Mouse (Mus musculus): ENCODE data around the gene Ccsap. TPM values are rescaled to one million over a fixed set of nuclear protein-coding genes. Genes with fewer than 3 reads are reported as not detected.

The Ccsap gene
- polyA plus RNA-seq, 1 experiment from 2014 or later: 8.4 TPM

DNA sequence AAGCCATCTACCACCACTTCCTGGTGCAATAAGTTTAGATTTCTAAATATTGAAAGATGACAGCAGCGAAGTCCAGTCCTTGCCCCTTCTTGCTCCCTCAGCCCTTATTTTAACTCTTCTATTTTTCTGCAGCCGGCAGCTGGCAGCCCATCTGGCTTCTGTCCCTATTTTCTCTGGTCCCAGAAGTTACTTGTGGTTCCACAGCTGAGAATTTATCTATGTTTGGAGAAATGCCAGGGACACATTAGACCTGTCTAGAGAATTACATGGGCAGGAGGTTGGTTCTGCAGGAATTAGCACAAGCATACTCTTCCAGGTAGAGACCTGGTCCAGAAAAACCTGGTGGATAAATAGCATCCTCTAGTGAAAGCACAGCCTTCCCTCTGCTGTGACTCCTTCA lies 17.9 kb upstream of the Ccsap start:
- Histone ChIP-seq H3K9me3 (no peaks in the 10 kb centered on the region), H3K4me1 (replicated peaks) (no peaks in the 10 kb centered on the region), H3K27ac (no peak overlapping the region), H3K4me3 (replicated peaks) (no peak overlapping the region), H3K4me2 (no peak overlapping the region), H3K36me3 (no peaks in the 10 kb centered on the region), H3K9ac (replicated peaks) (no peak overlapping the region), H3K27me3 (no peaks in the 10 kb centered on the region)
- whole genome bisulfite sequencing: 70% methylated on average over 2 of the region's 2 CpGs
- ATAC-seq (ENCODE audit: insufficient number of reproducible peaks, insufficient read depth, low FRiP score, low TSS enrichment, low read depth): no peak

DNA sequence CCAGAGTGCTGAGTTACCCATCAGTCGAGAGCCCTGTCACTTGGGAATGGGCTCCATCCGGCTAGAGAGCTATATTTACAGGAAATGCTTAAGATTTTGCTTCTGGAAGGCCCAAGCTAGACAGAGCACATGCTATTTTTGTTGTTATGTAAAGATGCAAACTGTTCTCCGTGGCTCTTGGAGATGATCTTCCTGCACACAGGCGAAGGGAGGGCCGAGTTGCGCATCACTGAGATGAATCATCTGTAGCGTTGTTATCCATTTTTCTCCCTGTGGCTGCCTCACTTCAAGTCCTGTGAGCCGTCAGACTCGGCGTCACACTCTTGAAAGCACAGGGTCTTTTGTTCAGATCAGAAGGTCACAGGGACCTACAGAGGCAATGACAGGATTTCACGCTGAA lies 14.3 kb upstream of the Ccsap start:
- H3K27ac ChIP-seq: no peak overlapping the region
- ATAC-seq (ENCODE audit: insufficient number of reproducible peaks, insufficient read depth, low FRiP score, low TSS enrichment, low read depth): no peak
- H3K4me3 ChIP-seq (replicated peaks): no peak overlapping the region
- no peaks in the 10 kb centered on the region for H3K4me1 ChIP-seq (replicated peaks)
- no peaks in the 10 kb centered on the region for H3K27me3 ChIP-seq
- H3K9ac ChIP-seq (replicated peaks): no peak overlapping the region
- H3K36me3 ChIP-seq: no peaks in the 10 kb centered on the region
- H3K4me2 ChIP-seq: no peak overlapping the region
- no peaks in the 10 kb centered on the region for H3K9me3 ChIP-seq
- 86% methylated on average over 11 of the region's 11 CpGs for WGBS

DNA sequence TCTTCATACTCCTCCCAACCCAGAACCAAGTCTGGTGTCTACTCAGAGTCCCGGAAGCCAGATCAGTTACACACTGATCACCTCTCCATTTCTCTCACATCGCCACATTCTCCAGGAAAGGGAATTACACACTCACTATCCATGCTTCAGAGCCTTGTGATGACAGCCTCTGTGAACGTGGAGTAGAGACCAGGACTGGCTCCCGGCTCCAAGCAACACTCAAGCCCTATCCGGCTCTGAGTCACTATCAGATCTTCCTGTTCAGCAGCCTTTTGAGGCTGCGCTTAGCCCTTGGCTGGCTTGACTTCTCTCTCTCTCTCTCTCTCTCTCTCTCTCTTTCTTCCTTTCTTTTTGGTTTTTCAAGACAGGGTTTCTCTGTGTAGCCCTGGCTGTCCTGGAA lies 13.4 kb upstream of the Ccsap start:
- H3K36me3 ChIP-seq: no peaks in the 10 kb centered on the region

DNA sequence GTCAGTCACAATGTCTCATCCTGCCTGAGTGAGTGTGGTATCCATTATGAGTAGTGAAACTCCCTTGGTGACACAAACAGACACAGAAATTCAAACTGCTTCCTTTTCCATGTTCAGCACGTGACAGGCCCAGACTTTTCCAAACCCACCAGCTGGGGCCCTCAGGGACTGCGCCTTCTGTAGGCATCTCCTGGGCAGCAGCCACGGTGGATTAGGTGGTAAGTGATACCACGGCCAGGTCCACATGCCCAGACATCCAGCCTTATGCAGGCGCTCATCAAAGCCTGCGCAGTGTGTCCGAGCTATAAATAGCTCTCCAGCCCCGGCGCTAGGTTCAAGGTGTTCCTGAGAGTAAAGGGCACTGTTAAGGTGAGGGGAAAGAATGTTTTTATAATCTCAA lies 12.0 kb upstream of the Ccsap start:
- H3K4me2 ChIP-seq: no peak overlapping the region
- ATAC-seq (ENCODE audit: insufficient number of reproducible peaks, insufficient read depth, low FRiP score, low TSS enrichment, low read depth): no peak
- no peaks in the 10 kb centered on the region for H3K4me1 ChIP-seq (replicated peaks)
- H3K27me3 ChIP-seq: no peaks in the 10 kb centered on the region
- H3K4me3 ChIP-seq (replicated peaks): no peak overlapping the region
- H3K27ac ChIP-seq: no peak overlapping the region
- H3K9ac ChIP-seq (replicated peaks): no peak overlapping the region
- no peaks in the 10 kb centered on the region for H3K9me3 ChIP-seq
- H3K36me3 ChIP-seq: no peaks in the 10 kb centered on the region
- 64% methylated on average over 9 of the region's 9 CpGs for WGBS

More for the DNA sequence above, 13.4 kb upstream of the Ccsap start:
- no peak overlapping the region for H3K4me2 ChIP-seq
- WGBS: 77% methylated on average over 6 of the region's 6 CpGs
- no peaks in the 10 kb centered on the region for H3K27me3 ChIP-seq
- no peaks in the 10 kb centered on the region for H3K9me3 ChIP-seq
- H3K4me3 ChIP-seq (replicated peaks): no peak overlapping the region
- no peaks in the 10 kb centered on the region for H3K4me1 ChIP-seq (replicated peaks)
- H3K27ac ChIP-seq: no peak overlapping the region
- no peak for ATAC-seq (ENCODE audit: insufficient number of reproducible peaks, insufficient read depth, low FRiP score, low TSS enrichment, low read depth)
- no peak overlapping the region for H3K9ac ChIP-seq (replicated peaks)

DNA sequence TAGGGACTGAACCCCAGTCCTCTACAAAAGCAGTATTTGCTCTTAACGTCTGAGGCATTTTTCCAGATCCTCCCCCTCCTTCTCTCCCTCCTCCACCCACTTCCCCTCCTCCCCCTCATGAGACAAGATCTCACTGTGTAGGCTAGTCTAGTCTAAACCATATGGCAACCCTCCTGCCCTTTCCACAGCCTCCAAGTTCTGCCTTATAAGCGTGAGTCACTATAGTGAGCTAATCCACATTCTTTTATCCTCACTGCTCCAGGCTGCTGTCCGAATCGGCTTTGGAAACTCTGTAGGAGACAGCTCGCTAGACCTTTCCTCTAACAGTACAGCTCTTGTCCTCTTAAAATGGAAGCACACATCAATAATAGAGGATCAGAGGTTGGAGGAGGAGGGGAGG lies 7.0 kb upstream of the Ccsap start:
- Histone ChIP-seq H3K4me2 (no peak overlapping the region), H3K4me1 (replicated peaks) (no peaks in the 10 kb centered on the region), H3K9ac (replicated peaks) (no peak overlapping the region), H3K4me3 (replicated peaks) (no peak overlapping the region), H3K36me3 (no peaks in the 10 kb centered on the region), H3K27me3 (peaks cover 34% of the 10 kb centered on the region), H3K9me3 (no peaks in the 10 kb centered on the region), H3K27ac (no peak overlapping the region)
- WGBS: 50% methylated on average over 5 of the region's 5 CpGs
- no peak for ATAC-seq (ENCODE audit: insufficient number of reproducible peaks, insufficient read depth, low FRiP score, low TSS enrichment, low read depth)

DNA sequence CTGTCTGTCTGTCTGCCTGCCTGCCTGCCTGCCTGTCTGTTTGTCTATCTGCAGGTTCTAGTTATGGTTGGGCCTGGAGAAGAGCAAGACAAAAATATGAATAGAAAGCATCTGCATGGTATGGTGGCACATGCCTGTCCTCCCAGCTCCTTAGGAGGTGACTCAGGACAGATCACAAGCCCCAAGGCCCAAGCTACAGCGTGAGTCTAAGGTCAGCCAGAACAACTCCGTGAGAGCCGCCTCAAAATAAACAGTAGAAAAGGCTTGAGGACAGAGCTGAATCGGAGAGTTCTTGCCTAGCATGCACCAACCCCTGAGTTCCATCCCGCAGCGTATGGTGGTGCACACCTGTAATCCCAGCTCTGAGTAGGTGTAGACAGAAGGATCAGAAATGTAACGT lies 5.8 kb upstream of the Ccsap start:
- 80% methylated on average over 7 of the region's 7 CpGs for WGBS
- H3K4me2 ChIP-seq: no peak overlapping the region
- no peak overlapping the region for H3K4me3 ChIP-seq (replicated peaks)
- no peaks in the 10 kb centered on the region for H3K36me3 ChIP-seq
- no peaks in the 10 kb centered on the region for H3K4me1 ChIP-seq (replicated peaks)
- H3K9ac ChIP-seq (replicated peaks): no peak overlapping the region
- H3K27me3 ChIP-seq: peaks cover 44% of the 10 kb centered on the region
- H3K9me3 ChIP-seq: no peaks in the 10 kb centered on the region
- no peak overlapping the region for H3K27ac ChIP-seq
- no peak for ATAC-seq (ENCODE audit: insufficient number of reproducible peaks, insufficient read depth, low FRiP score, low TSS enrichment, low read depth)

DNA sequence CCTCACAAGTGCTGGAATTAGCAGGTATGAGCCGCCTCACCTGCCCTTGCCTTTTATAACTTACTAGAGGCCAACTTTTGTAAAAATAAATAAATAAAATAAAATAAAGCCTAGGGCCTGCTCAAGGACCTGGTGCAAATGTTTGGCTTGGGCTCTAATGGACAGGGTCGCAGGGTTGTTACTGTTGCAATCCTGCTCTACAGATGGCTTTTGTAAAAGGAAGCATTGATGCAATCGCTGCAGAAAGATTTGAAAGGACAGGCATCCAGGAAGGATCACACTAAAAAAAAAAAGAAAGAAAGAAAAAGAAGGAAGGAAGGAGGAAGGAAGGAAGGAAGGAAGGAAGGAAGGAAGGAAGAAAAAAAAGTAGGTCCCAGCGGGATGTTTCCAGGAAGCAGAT lies 377 bp upstream of the Ccsap start:
- Histone ChIP-seq H3K27ac (no peak overlapping the region), H3K27me3 (peaks cover 48% of the 10 kb centered on the region), H3K4me3 (replicated peaks) (peak overlapping the region; percentile 93), H3K9me3 (no peaks in the 10 kb centered on the region), H3K9ac (replicated peaks) (no peak overlapping the region), H3K36me3 (no peaks in the 10 kb centered on the region), H3K4me2 (peak overlapping the region; percentile 91), H3K4me1 (replicated peaks) (no peaks in the 10 kb centered on the region; the same call in 1 of the 2 replicates)
- WGBS: 75% methylated on average over 4 of the region's 4 CpGs
- ATAC-seq (ENCODE audit: insufficient number of reproducible peaks, insufficient read depth, low FRiP score, low TSS enrichment, low read depth): no peak

DNA sequence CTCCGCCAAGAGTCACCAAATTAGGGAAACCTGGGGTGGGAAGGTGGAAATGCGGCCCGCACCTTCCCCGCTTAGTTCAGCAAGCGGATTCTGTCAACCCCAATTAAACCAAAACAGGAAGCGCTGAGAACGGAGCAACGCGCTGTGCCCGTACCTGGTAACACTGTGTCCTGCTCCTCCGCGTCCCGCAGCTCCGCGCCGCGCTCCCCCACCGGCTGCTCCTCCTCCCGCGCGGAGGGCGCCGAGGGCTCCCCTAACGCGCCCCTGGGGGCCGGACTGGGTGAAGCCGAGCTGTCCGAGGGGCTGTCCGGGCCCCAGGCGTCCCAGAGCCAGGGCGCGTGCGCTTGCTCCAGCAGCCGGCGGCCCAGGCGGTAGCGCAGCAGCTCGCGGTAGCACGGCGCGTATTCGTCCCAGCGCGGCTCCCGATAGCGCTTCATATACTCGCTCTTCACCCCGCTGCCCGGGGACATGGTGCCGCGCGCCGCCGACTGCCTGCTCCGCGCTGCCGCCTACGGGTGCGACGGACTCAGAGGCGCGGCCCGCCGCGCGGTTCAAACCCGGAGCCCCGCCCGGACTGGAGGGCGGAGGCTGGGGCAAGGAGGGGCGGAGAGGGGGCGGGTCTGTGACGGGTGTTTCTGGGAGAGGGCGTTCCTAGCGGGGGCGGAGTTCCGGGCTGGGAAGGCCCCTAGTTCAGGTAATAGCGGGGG lies 915 bp downstream of the Ccsap start:
- WGBS: under 1% methylated on average over 71 of the region's 79 CpGs
- peak overlapping the region; percentile 17; the same call in 1 of the 2 replicates for H3K27ac ChIP-seq
- peak overlapping the region; percentile 91 for H3K4me2 ChIP-seq
- no peaks in the 10 kb centered on the region for H3K9me3 ChIP-seq
- peak overlapping the region; percentile 76 for H3K9ac ChIP-seq (replicated peaks)
- peak; percentile 92 for ATAC-seq (ENCODE audit: insufficient number of reproducible peaks, insufficient read depth, low FRiP score, low TSS enrichment, low read depth)
- H3K36me3 ChIP-seq: no peaks in the 10 kb centered on the region
- peaks cover 38% of the 10 kb centered on the region for H3K27me3 ChIP-seq
- peak overlapping the region; percentile 93 for H3K4me3 ChIP-seq (replicated peaks)
- no peaks in the 10 kb centered on the region; the same call in 1 of the 2 replicates for H3K4me1 ChIP-seq (replicated peaks)

DNA sequence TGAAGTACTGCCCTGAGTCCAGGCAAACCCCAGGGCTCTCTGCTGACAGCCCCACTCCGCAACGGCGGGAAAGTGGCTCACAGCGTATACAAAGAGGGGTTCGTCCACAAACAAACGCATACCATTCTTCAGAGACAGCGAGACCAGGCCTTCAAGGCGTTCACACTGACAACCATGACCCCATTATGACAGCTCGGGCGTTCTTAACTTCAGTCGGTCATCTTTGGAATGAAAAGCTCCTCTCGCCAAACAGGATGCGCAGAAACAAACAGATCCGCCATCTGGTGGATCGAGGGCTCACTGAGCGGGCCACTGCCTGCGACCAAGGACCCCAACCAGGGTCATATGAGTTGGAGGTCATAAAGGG lies 1.5 kb downstream of the Ccsap start:
- Histone ChIP-seq H3K27ac (no peak overlapping the region), H3K4me3 (replicated peaks) (peak overlapping the region; percentile 93), H3K4me2 (peak overlapping the region; percentile 91), H3K4me1 (replicated peaks) (no peaks in the 10 kb centered on the region; the same call in 1 of the 2 replicates), H3K9me3 (no peaks in the 10 kb centered on the region), H3K27me3 (peaks cover 34% of the 10 kb centered on the region), H3K9ac (replicated peaks) (peak overlapping the region; percentile 76), H3K36me3 (no peaks in the 10 kb centered on the region)
- WGBS: under 1% methylated on average over 17 of the region's 17 CpGs
- no peak for ATAC-seq (ENCODE audit: insufficient number of reproducible peaks, insufficient read depth, low FRiP score, low TSS enrichment, low read depth)

DNA sequence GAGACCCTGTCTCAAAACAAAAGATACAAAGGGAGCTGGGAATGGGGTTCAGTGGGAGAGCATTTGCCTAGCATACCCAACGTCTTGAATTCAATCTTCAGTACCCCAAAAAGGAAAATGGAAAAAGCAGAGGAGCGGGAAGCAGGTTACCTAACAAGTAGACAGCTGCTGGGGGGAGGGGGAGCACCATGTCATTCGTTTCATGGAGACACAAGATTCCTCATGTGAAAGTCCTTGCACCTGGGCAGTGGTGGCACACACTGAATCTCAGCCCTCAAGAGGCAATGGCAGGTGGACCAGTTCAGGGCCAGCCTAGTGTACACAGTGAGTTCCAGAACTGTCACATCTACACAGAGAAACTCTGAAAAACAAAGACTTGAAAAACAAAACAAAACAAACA lies 2.6 kb downstream of the Ccsap start:
- Histone ChIP-seq H3K27me3 (peaks cover 22% of the 10 kb centered on the region), H3K9me3 (no peaks in the 10 kb centered on the region), H3K36me3 (no peaks in the 10 kb centered on the region), H3K4me1 (replicated peaks) (no peaks in the 10 kb centered on the region; the same call in 1 of the 2 replicates), H3K4me3 (replicated peaks) (no peak overlapping the region), H3K27ac (no peak overlapping the region), H3K9ac (replicated peaks) (no peak overlapping the region), H3K4me2 (no peak overlapping the region)
- ATAC-seq (ENCODE audit: insufficient number of reproducible peaks, insufficient read depth, low FRiP score, low TSS enrichment, low read depth): no peak
- 68% methylated on average over 3 of the region's 3 CpGs for WGBS

DNA sequence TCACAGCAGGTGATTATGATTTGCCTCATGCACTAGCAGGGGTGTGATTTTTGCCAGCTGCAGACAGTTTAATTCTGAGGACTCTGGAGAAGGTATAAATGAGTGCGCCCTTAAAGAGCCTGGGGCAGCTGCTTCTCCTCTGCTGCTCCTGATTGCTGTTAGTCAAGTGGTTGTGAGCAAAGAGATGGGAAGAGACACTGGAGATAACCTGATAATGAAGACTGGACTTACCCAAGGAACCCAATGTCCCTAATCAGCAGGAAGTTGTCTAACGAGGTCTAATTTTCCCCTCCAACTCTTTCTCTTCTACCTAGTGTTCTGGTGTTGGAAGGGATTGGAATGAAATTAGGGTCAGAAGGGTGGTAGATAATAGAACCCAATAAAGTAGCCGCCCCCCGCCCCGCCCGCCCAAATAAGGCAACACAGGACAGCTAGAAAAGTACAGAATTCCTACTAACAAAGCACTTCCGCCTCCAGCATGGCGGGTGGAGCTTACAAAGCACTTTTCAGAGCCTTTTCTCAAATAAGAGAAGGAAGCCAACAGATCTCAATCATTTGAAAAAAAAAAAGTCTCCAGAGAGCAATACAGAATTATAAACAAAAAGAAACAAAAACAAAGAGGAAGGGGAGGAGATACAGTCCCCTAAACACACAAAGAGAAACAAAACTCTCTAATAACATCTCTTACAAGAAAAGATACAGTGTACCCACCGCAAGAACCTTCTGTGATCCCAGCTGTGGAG lies 5.1 kb downstream of the Ccsap start:
- Histone ChIP-seq H3K36me3 (no peaks in the 10 kb centered on the region), H3K4me1 (replicated peaks) (no peaks in the 10 kb centered on the region; the same call in 1 of the 2 replicates), H3K27ac (no peak overlapping the region), H3K4me3 (replicated peaks) (no peak overlapping the region), H3K9me3 (no peaks in the 10 kb centered on the region), H3K4me2 (no peak overlapping the region), H3K27me3 (no peaks in the 10 kb centered on the region), H3K9ac (replicated peaks) (no peak overlapping the region)
- ATAC-seq (ENCODE audit: insufficient number of reproducible peaks, insufficient read depth, low FRiP score, low TSS enrichment, low read depth): no peak
- WGBS: 89% methylated on average over 9 of the region's 9 CpGs
